Mouse (Mus musculus): ENCODE data around the gene Eml6. TPM values are rescaled to one million over a fixed set of nuclear protein-coding genes. Genes with fewer than 3 reads are reported as not detected.

The Eml6 gene
- polyA plus RNA-seq, 1 experiment = 17.4 TPM

DNA sequence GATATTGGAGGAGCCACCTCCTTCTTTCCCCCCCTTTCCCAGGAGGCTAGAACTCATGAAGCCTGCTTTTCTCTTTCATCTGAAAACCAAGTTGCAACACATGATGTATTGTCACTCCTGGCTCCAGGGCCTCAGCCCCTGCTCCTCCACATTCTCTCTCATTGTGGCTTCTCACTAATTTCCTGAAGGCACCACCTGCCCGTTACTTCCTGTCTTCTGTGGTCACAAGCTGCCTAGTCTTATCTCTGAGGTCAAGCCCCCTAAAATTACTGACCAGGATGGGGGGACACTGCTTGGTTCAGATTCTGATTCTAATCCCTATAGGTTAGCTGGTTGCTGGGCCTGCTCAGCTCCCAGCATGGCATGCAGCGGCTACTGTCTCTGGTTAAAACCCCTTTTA lies 251.1 kb downstream of the Eml6 start:
- no peaks in the 10 kb centered on the region for H3K36me3 ChIP-seq (ENCODE audit: control insufficient read depth, insufficient read depth, low read length)
- H3K27me3 ChIP-seq (ENCODE audit: control insufficient read depth, insufficient read depth, low read length) = no peaks in the 10 kb centered on the region
- H3K4me3 ChIP-seq (ENCODE audit: control insufficient read depth, low read depth, low read length) = no peak overlapping the region
- TF ChIP-seq CTCF (IDR thresholded peaks at IDR 0.05; ENCODE audit: control insufficient read depth, insufficient read depth, insufficient replicate concordance, low read depth, low read length) (no peak), POLR2A (IDR thresholded peaks at IDR 0.05; ENCODE audit: control insufficient read depth, low read depth, low read length) (no peak)
- H3K4me1 ChIP-seq (ENCODE audit: control insufficient read depth, insufficient read depth, low read length) = no peaks in the 10 kb centered on the region
- H3K27ac ChIP-seq (ENCODE audit: control insufficient read depth, insufficient read depth, low read depth, low read length) = no peak overlapping the region

DNA sequence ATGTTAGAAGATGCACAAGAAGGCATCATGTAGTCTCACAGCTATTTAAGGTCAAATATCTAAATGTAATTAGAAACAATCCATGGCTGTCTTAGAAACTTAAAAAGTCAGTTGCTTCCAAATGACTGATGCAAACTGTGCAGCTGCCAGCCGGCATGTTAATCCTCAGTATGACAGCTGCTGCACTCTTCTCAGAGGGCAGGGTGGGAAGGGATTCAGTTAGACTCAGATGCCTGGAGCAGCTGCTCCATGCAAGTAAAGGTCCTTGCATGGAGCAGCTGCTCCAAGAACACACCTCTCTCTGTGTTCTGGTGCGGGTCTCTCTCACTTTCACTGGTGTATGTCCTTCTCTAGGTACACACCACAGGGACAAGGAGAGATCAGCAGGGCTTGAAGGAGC lies 251.5 kb downstream of the Eml6 start:
- Histone ChIP-seq H3K4me3 (ENCODE audit: control insufficient read depth, low read depth, low read length) (no peak overlapping the region), H3K36me3 (ENCODE audit: control insufficient read depth, insufficient read depth, low read length) (no peaks in the 10 kb centered on the region), H3K4me1 (ENCODE audit: control insufficient read depth, insufficient read depth, low read length) (no peaks in the 10 kb centered on the region), H3K27ac (ENCODE audit: control insufficient read depth, insufficient read depth, low read depth, low read length) (no peak overlapping the region), H3K27me3 (ENCODE audit: control insufficient read depth, insufficient read depth, low read length) (no peaks in the 10 kb centered on the region)
- TF ChIP-seq POLR2A (IDR thresholded peaks at IDR 0.05; ENCODE audit: control insufficient read depth, low read depth, low read length) (no peak), CTCF (IDR thresholded peaks at IDR 0.05; ENCODE audit: control insufficient read depth, insufficient read depth, insufficient replicate concordance, low read depth, low read length) (no peak)

DNA sequence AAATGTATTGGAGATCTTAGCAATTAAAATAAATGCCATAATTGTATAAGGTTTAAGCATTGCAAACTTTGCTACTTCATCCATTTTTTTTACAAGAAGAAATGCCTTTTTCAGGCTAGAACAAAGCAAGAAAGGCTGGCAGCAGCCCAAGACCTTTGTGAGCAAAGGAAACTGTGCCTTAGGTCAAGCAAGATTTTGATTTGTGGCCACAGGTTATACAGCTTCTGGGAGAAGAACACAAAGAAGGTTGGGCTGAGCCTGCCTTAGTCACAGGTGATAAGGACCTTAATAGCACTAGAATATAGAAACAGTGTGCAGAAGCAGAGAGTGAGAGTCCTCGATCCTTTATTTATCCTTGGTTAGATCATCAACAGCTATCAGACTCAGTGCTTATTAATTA lies 253.6 kb downstream of the Eml6 start:
- H3K4me3 ChIP-seq (ENCODE audit: control insufficient read depth, low read depth, low read length) = no peak overlapping the region
- H3K27ac ChIP-seq (ENCODE audit: control insufficient read depth, insufficient read depth, low read depth, low read length) = no peak overlapping the region
- TF ChIP-seq CTCF (IDR thresholded peaks at IDR 0.05; ENCODE audit: control insufficient read depth, insufficient read depth, insufficient replicate concordance, low read depth, low read length) (no peak), POLR2A (IDR thresholded peaks at IDR 0.05; ENCODE audit: control insufficient read depth, low read depth, low read length) (no peak)
- no peaks in the 10 kb centered on the region for H3K4me1 ChIP-seq (ENCODE audit: control insufficient read depth, insufficient read depth, low read length)
- no peaks in the 10 kb centered on the region for H3K36me3 ChIP-seq (ENCODE audit: control insufficient read depth, insufficient read depth, low read length)
- H3K27me3 ChIP-seq (ENCODE audit: control insufficient read depth, insufficient read depth, low read length) = no peaks in the 10 kb centered on the region

GRCm38 (mm10) chr11:29770666-29771400 lies 255.0 kb downstream of the Eml6 start:
- no peak for TF ChIP-seq POLR2A (IDR thresholded peaks at IDR 0.05; ENCODE audit: control insufficient read depth, low read depth, low read length)
- TF ChIP-seq CTCF (IDR thresholded peaks at IDR 0.05; ENCODE audit: control insufficient read depth, insufficient read depth, insufficient replicate concordance, low read depth, low read length) = no peak
- no peaks in the 10 kb centered on the region for H3K4me1 ChIP-seq (ENCODE audit: control insufficient read depth, insufficient read depth, low read length)
- H3K27me3 ChIP-seq (ENCODE audit: control insufficient read depth, insufficient read depth, low read length) = no peaks in the 10 kb centered on the region
- H3K27ac ChIP-seq (ENCODE audit: control insufficient read depth, insufficient read depth, low read depth, low read length) = no peak overlapping the region
- H3K36me3 ChIP-seq (ENCODE audit: control insufficient read depth, insufficient read depth, low read length) = no peaks in the 10 kb centered on the region
- no peak overlapping the region for H3K4me3 ChIP-seq (ENCODE audit: control insufficient read depth, low read depth, low read length)

- no peak overlapping the region for H3K27ac ChIP-seq (ENCODE audit: control insufficient read depth, insufficient read depth, low read depth, low read length)
- no peak overlapping the region for H3K4me3 ChIP-seq (ENCODE audit: control insufficient read depth, low read depth, low read length)
- H3K4me1 ChIP-seq (ENCODE audit: control insufficient read depth, insufficient read depth, low read length) = no peaks in the 10 kb centered on the region
- H3K36me3 ChIP-seq (ENCODE audit: control insufficient read depth, insufficient read depth, low read length) = no peaks in the 10 kb centered on the region
- TF ChIP-seq POLR2A (IDR thresholded peaks at IDR 0.05; ENCODE audit: control insufficient read depth, low read depth, low read length) = no peak
- no peak for TF ChIP-seq CTCF (IDR thresholded peaks at IDR 0.05; ENCODE audit: control insufficient read depth, insufficient read depth, insufficient replicate concordance, low read depth, low read length)
- no peaks in the 10 kb centered on the region for H3K27me3 ChIP-seq (ENCODE audit: control insufficient read depth, insufficient read depth, low read length)
Observed at GRCm38 (mm10) chr11:29768523-29768922, 257.3 kb downstream of the Eml6 start.

GRCm38 (mm10) chr11:29766313-29766982 lies 259.4 kb downstream of the Eml6 start:
- H3K4me1 ChIP-seq (ENCODE audit: control insufficient read depth, insufficient read depth, low read length) = no peaks in the 10 kb centered on the region
- TF ChIP-seq CTCF (IDR thresholded peaks at IDR 0.05; ENCODE audit: control insufficient read depth, insufficient read depth, insufficient replicate concordance, low read depth, low read length) (no peak), POLR2A (IDR thresholded peaks at IDR 0.05; ENCODE audit: control insufficient read depth, low read depth, low read length) (no peak)
- H3K27me3 ChIP-seq (ENCODE audit: control insufficient read depth, insufficient read depth, low read length) = no peaks in the 10 kb centered on the region
- no peak overlapping the region for H3K27ac ChIP-seq (ENCODE audit: control insufficient read depth, insufficient read depth, low read depth, low read length)
- H3K36me3 ChIP-seq (ENCODE audit: control insufficient read depth, insufficient read depth, low read length) = no peaks in the 10 kb centered on the region
- no peak overlapping the region for H3K4me3 ChIP-seq (ENCODE audit: control insufficient read depth, low read depth, low read length)

DNA sequence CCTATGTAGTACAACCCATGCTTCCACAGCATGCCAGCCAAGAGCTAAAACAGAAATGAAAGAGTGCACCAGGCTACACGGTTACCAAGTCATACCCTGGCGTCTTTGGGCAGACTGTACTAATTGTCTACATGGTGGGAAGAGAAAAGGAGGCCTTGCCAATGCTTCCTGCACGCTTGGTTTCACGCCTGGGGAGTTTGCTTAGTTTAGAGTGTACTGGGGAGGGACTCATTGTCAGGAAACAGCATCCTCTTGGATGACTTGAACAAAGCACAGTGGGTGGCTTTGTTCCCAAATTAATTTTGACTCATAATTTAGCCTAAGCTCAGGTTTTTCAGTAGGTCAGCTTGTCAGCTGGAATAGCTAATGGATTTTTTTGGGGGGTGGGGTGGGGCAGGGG lies 260.8 kb downstream of the Eml6 start:
- H3K4me1 ChIP-seq (ENCODE audit: control insufficient read depth, insufficient read depth, low read length) = no peaks in the 10 kb centered on the region
- H3K36me3 ChIP-seq (ENCODE audit: control insufficient read depth, insufficient read depth, low read length) = no peaks in the 10 kb centered on the region
- H3K27ac ChIP-seq (ENCODE audit: control insufficient read depth, insufficient read depth, low read depth, low read length) = no peak overlapping the region
- no peaks in the 10 kb centered on the region for H3K27me3 ChIP-seq (ENCODE audit: control insufficient read depth, insufficient read depth, low read length)
- H3K4me3 ChIP-seq (ENCODE audit: control insufficient read depth, low read depth, low read length) = no peak overlapping the region
- no peak for TF ChIP-seq POLR2A (IDR thresholded peaks at IDR 0.05; ENCODE audit: control insufficient read depth, low read depth, low read length)
- no peak for TF ChIP-seq CTCF (IDR thresholded peaks at IDR 0.05; ENCODE audit: control insufficient read depth, insufficient read depth, insufficient replicate concordance, low read depth, low read length)
